In the genomic region with DNA sequence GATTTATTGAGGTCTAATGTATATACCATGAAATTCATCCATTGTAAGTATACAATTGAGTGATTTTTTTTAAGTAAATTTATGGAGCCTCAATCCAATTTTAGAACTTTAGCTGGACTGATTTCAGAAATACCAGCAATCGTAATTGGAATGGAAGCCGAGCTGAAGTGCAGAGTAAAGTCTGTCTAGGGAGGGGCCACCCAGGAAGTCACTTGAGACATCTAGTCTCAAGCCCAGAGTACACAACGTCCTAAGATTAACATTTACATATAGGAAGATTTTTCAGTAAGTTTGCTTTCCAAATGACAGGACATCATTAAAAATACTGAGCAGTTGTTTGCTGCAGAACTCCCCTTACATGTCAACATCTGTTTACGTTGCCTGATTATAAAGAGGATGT, we compare ENCODE assay signal across 16 mouse cellular contexts.
DNase-seq lines count a peak whose midpoint lies in the region; ATAC-seq and TF ChIP-seq lines count a peak whose summit lies in the region.
"Had no signal": no experiment of that assay in that cellular context is flagged by ENCODE, and none has a peak within 500 bp of the region (broad histone marks: within the 10 kb centered on the region; RNA-seq: fewer than 3 reads in every experiment).

No protein-coding gene starts in this region.

- no peaks in the 10 kb centered on the region for H3K36me3 ChIP-seq in lung, embryonic 14.5 days (ENCODE audit: insufficient read depth)
- no peaks in the 10 kb centered on the region for H3K36me3 ChIP-seq in intestine, embryonic 15.5 days
- H3K36me3 ChIP-seq in stomach, embryonic 14.5 days (ENCODE audit: control insufficient read depth, insufficient read depth, low read length) = no peaks in the 10 kb centered on the region
- no peaks in the 10 kb centered on the region for H3K36me3 ChIP-seq in hindbrain, embryonic 11.5 days (ENCODE audit: control insufficient read depth, insufficient read depth, low read length)
- H3K36me3 ChIP-seq: hindbrain, embryonic 15.5 days; midbrain, embryonic 12.5 days had no signal

- TF ChIP-seq POLR2A in lung, adult 2 months (IDR thresholded peaks at IDR 0.05; ENCODE audit: borderline replicate concordance, extremely low read depth, low read depth, low read length) = no peak

- no peak overlapping the region for H3K9ac ChIP-seq in lung, embryonic 14.5 days
- H3K9ac ChIP-seq in intestine, embryonic 15.5 days = no peak overlapping the region
- H3K9ac ChIP-seq in stomach, embryonic 14.5 days (replicated peaks; ENCODE audit: low read depth, low read length) = no peak overlapping the region
- no peak overlapping the region for H3K9ac ChIP-seq in hindbrain, embryonic 11.5 days (ENCODE audit: low read depth, low read length)
- H3K9ac ChIP-seq: hindbrain, embryonic 15.5 days; liver, embryonic 14.5 days; midbrain, embryonic 12.5 days had no signal

- no peak overlapping the region for H3K4me2 ChIP-seq in lung, embryonic 14.5 days
- no peak overlapping the region for H3K4me2 ChIP-seq in intestine, embryonic 15.5 days (replicated peaks)
- no peak overlapping the region for H3K4me2 ChIP-seq in stomach, embryonic 14.5 days (replicated peaks; ENCODE audit: low read depth, low read length)
- H3K4me2 ChIP-seq in hindbrain, embryonic 11.5 days (replicated peaks; ENCODE audit: low read depth, low read length) = no peak overlapping the region
- H3K4me2 ChIP-seq: hindbrain, embryonic 15.5 days; midbrain, embryonic 12.5 days had no signal

- peaks cover 33% of the 10 kb centered on the region for H3K4me1 ChIP-seq in lung, embryonic 14.5 days (ENCODE audit: insufficient read depth)
- H3K4me1 ChIP-seq in lung, adult 2 months (ENCODE audit: control insufficient read depth, insufficient read depth, low read length) = peaks cover 6% of the 10 kb centered on the region; the same call in 1 of the 2 replicates
- H3K4me1 ChIP-seq in intestine, embryonic 15.5 days (replicated peaks) = peaks cover 30% of the 10 kb centered on the region
- peaks cover 43% of the 10 kb centered on the region for H3K4me1 ChIP-seq in stomach, embryonic 14.5 days (ENCODE audit: control insufficient read depth, insufficient read depth, low read length)
- H3K4me1 ChIP-seq in hindbrain, embryonic 11.5 days (replicated peaks; ENCODE audit: control insufficient read depth, insufficient read depth, low read length) = peaks cover 5% of the 10 kb centered on the region; the same call in 1 of the 2 replicates

- intact Hi-C loops in gastrocnemius, adult 2 months (cut with DNase I) = no loop called here

- no peak overlapping the region for H3K4me3 ChIP-seq in gastrocnemius, adult 2 months
- no peak overlapping the region for H3K4me3 ChIP-seq in lung, embryonic 14.5 days (ENCODE audit: low read depth, low read length)
- no peak overlapping the region for H3K4me3 ChIP-seq in lung, adult 2 months (replicated peaks; ENCODE audit: extremely low read depth, low read depth, low read length)
- no peak overlapping the region for H3K4me3 ChIP-seq in intestine, embryonic 15.5 days (replicated peaks)
- no peak overlapping the region for H3K4me3 ChIP-seq in stomach, embryonic 14.5 days (ENCODE audit: low read depth, low read length)
- no peak overlapping the region for H3K4me3 ChIP-seq in hindbrain, embryonic 11.5 days (ENCODE audit: low read depth, low read length)
- H3K4me3 ChIP-seq: erythroblast, embryonic 14.5 days; hindbrain, embryonic 15.5 days; midbrain, embryonic 12.5 days had no signal

- no peak for TF ChIP-seq CTCF in gastrocnemius, adult 2 months (IDR thresholded peaks at IDR 0.05)
- TF ChIP-seq CTCF in lung, embryonic 14.5 days (IDR thresholded peaks at IDR 0.05; ENCODE audit: low read depth) = no peak
- TF ChIP-seq CTCF in lung, adult 2 months (IDR thresholded peaks at IDR 0.05; ENCODE audit: insufficient read depth, low read length) = no peak

- H3K27me3 ChIP-seq in lung, embryonic 14.5 days (ENCODE audit: insufficient read depth, low read length) = no peaks in the 10 kb centered on the region
- no peaks in the 10 kb centered on the region for H3K27me3 ChIP-seq in intestine, embryonic 15.5 days (replicated peaks)
- H3K27me3 ChIP-seq in stomach, embryonic 14.5 days (ENCODE audit: control insufficient read depth, insufficient read depth, low read length) = no peaks in the 10 kb centered on the region
- H3K27me3 ChIP-seq in hindbrain, embryonic 11.5 days (ENCODE audit: control insufficient read depth, insufficient read depth, low read length) = no peaks in the 10 kb centered on the region
- H3K27me3 ChIP-seq: hindbrain, embryonic 15.5 days; midbrain, embryonic 12.5 days had no signal

- H3K9me3 ChIP-seq in lung, embryonic 14.5 days (ENCODE audit: low read depth, low read length) = no peaks in the 10 kb centered on the region
- H3K9me3 ChIP-seq in intestine, embryonic 15.5 days = no peaks in the 10 kb centered on the region
- H3K9me3 ChIP-seq in stomach, embryonic 14.5 days (ENCODE audit: control insufficient read depth, low read depth, low read length) = no peaks in the 10 kb centered on the region
- no peaks in the 10 kb centered on the region for H3K9me3 ChIP-seq in hindbrain, embryonic 11.5 days (ENCODE audit: control insufficient read depth, low read length)
- H3K9me3 ChIP-seq: G1E; hindbrain, embryonic 15.5 days; midbrain, embryonic 12.5 days had no signal

- DNase-seq in gastrocnemius, adult 2 months = no peak
- DNase-seq in gastrocnemius, postnatal 10 days = no peak
- peak; percentile 77 for DNase-seq in lung, embryonic 14.5 days
- no peak for DNase-seq in lung, adult 2 months
- DNase-seq in hindbrain, embryonic 11.5 days (ENCODE audit: low spot score) = no peak
- DNase-seq in layer of hippocampus, adult 18-20 months (ENCODE audit: low spot score in 2 of 2) = no peak
- DNase-seq: adrenal gland, postnatal 36 days; kidney, postnatal 25 days; thymus, adult 2 months had no signal

- H3K27ac ChIP-seq in gastrocnemius, adult 2 months = peak overlapping the region; percentile 59
- H3K27ac ChIP-seq in lung, embryonic 14.5 days (ENCODE audit: low read depth) = peak overlapping the region; percentile 90
- peak overlapping the region; percentile 69; the same call in 1 of the 2 replicates for H3K27ac ChIP-seq in intestine, embryonic 15.5 days
- H3K27ac ChIP-seq in stomach, embryonic 14.5 days (ENCODE audit: low read length) = peak overlapping the region; percentile 52
- H3K27ac ChIP-seq in hindbrain, embryonic 11.5 days (ENCODE audit: low read depth, low read length) = no peak overlapping the region
- H3K27ac ChIP-seq: hindbrain, embryonic 15.5 days; liver, embryonic 14.5 days; midbrain, embryonic 12.5 days had no signal

- 0 out of 2 replicates have a peak, but pooled peaks have one; percentile 35 for ATAC-seq in lung, embryonic 14.5 days (ENCODE audit: insufficient read depth)
- peak; percentile 61; the same call in 1 of the 2 replicates for ATAC-seq in intestine, embryonic 15.5 days
- ATAC-seq in stomach, embryonic 14.5 days (ENCODE audit: insufficient number of reproducible peaks, insufficient read depth, low FRiP score, low read depth) = no peak
- no peak for ATAC-seq in hindbrain, embryonic 11.5 days (ENCODE audit: low FRiP score)

- WGBS in lung, embryonic 14.5 days = 22% methylated on average over 4 of the region's 4 CpGs
- WGBS in lung, adult 2 months = 30% methylated on average over 4 of the region's 4 CpGs
- WGBS in intestine, embryonic 15.5 days = 30% methylated on average over 4 of the region's 4 CpGs
- WGBS in stomach, embryonic 14.5 days = 37% methylated on average over 4 of the region's 4 CpGs
- WGBS in hindbrain, embryonic 11.5 days = 68% methylated on average over 4 of the region's 4 CpGs

Comparison
In these comparisons a context has a peak if more than half of its experiments do, and no peak if none do; other contexts are left out.
1. ATAC-seq: peak in lung, embryonic 14.5 days (single experiment) and intestine, embryonic 15.5 days (single experiment); none in stomach, embryonic 14.5 days (single experiment) and hindbrain, embryonic 11.5 days (single experiment).